Mouse (Mus musculus) heart, adult 9 months (tissue): Measurements from ENCODE around the gene Kat2a.

Experiments used
- DNase-seq, 2 experiments: peaks; one replicate each; pipeline ENCODE4 v3.0.0; 2022; ENCODE audit warnings: low spot score in 2 of 2

Gene Kat2a

DNA sequence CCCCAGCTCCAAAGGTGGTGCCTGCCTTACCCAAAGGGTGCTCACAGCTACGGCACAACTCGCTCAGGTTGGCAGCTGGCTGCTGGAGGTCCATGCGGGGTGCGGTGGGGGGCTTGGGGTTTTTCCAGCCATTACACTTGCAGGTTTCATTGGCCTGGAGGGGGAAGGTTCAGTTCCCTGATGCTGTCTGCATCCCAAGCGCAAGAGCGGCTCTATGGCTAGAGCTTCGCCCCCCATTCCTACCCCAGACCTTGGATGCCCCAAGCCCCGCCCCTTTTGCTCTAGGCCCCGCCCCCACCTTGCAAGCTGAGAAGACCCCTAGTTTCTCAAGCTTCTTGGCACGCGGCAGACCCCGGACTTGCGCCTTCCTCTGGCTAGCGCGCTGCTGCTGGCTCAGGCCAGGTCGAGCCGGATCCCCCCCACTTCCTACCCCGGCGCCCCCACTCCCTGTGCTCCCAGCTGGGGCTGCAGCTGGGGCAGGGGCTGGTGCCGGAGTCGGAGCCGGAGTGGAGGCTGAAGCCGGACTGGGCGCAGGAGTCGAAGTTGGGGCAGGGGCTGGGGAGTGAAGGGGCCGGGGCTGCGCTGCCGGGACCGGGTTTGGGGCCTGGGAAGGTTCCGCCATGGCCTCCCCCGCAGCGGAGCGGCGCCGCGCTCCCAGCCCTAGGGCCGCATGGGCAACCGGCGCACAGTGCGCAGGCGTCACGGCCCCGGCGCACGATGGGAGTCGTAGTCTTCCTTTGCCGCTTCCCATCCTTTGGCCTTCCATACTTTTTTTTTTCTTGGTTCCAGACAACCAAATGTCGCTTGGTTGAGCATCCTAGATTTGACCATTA is at the start of gene Kat2a:
TSS of gene Kat2a (minus strand) at position 683 of the 833 bp plus-strand sequence.
- DNase-seq = peak; percentile 84

DNA sequence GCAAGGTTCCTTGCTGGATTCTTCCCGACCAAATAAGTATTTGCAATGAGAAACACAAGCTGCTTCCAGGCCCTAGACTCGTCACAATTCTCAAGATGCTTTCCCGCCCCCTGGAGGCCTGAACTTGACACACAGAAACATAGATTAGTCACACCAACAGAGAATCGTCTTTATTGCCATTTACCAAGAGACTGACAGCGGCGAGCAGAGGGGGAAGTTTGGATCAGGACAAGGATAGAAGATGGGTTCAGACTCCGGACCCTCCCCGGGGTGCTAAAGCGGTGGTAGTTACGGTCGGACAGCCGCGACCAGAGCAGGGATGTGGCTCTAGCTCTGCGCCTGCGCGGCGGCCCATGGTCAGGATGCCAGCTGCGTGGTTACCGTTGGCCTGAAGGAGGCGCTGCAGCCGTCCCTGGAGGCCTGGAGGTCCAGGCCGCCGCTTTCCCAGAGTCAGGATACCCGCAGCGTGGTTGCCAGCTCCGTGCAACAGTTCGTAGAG is 49.3 kb upstream of the Kat2a start:
- DNase-seq = peak; percentile 86

DNA sequence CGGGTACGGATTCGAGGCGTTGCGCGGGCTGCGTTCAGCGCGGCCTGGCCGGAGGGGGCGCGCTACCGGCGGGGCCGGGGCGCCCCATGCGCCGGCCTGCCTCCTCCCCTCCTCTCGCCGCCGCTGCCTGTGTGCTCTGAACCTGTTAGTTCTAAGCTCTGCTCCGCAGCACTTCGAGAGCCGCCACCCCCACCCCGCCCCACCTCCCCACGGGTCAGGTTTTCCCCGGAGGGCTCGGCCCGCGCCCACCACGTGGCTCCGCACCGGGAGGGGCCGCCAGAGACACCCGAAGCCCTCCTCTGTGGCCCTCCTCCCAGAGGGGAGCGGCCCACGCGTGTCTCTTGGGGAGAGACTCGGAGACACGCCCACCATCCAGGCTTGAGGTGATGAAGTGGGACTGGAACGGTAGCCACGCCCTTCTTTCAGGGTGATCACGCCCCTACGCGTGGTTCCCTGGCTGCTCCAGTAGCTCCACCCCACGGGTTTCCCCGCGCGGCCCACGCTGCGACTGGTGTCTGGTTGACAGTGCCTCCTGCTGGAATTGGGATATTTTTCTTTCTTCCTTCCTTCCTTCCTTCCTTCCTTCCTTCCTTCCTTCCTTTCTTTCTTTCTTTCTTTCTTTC is 47.5 kb upstream of the Kat2a start, which contains the start of gene Kcnh4:
TSS of gene Kcnh4 (minus strand) at position 332 of the 623 bp plus-strand sequence.
- DNase-seq = no peak

DNA sequence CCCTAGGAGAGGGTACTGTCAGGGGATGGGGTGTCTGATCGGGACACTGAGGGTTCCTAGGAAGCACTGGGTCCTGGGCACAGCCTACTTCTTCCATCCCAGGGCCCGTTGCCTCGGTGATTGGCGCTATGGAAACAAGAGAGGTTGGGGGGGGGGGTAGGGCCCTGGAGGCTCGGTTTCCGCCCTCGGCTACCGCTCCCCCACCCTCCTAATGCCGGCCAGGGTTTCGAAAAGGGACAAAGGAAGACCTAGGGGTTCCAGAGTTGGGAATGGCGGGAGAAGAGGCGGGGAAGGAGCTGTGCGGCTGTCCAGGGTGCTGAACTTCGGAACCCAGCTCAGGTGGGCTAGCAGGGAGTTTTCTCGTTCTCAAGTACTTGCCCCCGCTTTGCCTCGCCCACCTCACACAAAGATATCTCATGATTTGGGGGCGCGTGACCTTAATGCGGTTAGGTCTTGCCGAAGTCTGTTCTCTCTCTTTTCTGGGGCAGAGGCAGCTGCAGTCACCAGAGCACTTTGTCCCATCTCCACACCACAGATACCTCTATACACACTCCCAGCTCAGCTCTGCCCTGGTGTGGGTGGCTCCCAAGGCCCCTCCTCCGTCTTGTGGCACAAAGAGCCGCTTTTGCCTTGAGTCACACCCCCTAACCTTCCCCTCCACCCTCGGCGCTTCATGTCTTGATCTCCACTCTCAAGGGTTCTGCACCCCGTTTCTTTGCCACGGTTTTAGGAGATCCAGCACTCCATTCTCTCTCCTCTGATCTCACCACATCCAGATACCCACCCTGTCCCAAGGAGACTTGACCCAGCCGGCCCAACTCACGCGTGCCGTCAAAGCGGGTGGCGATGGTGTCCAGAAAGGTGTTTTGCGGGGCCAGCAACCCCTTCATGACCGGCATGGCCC is 46.7 kb upstream of the Kat2a start:
- DNase-seq = no peak

DNA sequence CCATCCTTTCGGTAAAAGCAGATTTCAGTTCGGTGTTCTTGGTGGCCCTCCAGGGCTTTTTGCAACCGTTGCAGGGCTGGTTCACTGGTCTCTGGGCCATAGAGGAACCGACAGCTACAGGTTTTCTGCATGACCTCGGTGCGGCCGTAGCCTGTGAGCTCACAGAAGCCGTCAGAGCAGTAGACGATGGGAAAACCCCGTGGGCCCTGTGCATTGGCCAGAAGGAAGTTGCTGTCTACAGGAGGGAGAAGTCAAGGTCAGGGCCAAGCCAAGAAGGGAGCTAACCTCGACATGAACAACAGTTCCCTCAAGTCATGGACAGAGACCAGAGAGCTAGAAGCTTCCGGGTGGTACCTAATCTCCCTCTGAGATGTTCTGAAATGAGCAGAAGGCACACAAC is 45.3 kb upstream of the Kat2a start:
- DNase-seq = no peak

DNA sequence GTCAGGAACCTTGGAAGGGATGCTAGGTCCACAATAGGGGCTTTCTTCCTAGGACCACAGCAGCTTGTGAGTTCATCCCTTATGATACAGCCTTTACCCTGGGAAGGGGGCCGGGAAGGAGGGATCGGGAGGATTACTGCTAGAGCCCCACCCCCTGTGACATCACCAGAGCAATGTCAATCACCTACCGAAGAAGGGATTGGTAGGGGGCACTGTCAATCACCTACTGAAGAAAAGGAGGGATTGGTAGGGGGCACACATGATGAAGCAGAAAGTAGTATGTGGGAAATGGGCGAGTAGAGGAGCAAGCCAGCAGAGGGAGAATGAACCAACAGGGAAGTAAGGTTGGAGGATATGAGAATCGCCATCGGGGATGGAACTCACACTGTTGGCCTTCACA is 44.2 kb upstream of the Kat2a start:
- no peak for DNase-seq

DNA sequence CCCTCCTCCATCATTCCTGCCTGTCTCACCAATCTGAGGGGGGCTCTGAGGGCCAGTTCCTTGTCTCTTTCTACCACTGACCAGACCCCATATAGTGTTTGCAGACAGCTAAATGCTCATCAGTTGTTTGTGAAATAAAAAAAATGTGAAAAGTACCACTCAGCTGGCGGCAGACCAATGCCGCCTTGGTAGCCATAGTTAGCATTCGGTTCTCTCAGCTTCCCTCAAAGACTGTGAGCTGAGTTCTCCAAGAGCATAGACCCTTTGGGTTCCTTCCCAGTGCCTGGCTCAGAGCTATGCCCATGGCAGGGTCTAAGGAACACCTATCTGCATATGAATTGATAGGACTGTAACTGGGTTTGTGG is 42.4 kb upstream of the Kat2a start:
- no peak for DNase-seq

DNA sequence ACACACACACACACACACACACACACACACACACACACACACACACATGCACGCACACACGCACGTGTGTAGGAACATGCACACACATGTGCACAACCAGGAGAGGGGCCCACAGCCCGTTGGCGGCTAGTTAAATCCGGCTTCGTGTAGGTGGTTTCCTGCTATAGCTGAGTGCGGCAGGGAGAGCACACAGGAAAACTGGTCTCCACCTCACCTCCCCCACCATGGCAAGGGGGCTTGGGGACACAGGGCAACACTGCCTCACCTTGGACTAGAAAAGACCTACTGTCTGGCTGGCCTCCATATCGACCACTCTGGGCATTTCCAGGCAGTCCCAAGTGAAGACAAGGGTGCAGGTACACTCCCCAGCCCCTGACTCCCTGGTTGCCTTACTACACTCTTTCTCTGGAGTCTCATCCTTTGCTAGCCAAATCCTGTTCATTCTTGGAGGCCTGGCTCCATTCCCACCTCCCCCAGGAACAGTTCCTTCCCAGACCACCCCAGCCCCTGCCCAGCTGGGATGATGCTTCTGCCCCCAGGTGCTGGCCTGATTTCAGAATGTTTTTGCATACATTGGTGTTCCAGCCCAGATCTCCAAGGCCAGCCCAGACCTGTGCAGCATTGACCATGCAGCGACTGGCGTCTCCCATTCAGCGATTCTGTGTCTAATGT is 41.9 kb upstream of the Kat2a start:
- no peak for DNase-seq

DNA sequence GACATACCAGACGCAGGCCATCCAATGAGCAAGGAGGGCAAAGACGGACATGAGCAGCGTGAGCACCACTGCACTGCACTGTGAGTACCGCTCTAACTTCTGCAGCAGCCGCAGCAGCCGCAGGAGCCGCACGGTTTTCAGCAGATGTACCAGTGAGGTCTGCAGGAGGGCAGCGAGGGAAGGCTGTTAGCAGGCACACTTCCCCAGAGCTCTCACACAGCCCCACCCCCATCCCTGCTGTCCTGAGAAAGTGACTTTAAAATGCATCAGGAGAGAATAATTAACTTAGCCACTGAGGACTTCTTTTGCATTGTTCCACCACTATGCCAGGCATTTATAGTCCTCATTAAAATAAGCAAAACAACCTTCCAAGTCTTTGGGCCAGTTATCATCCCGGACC is 40.0 kb upstream of the Kat2a start:
- DNase-seq = no peak

DNA sequence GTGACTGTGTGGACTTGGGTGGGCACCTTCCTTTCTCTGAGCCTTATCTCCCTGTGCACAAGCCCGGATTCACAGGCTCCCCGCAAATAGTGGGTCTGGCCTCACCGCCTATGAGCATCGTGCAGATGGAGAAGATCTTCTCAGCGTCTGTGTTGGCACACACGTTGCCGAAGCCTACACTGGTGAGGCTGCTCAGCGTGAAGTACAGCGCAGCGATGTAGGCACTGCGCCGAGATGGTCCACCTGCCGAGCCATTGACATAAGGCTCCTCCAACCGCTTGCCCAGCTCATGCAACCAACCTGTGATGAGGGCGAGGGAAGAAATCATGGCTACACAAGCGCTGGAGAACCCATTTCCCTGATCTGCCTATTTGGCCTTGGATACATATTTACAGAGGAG is 37.9 kb upstream of the Kat2a start:
- no peak for DNase-seq

DNA sequence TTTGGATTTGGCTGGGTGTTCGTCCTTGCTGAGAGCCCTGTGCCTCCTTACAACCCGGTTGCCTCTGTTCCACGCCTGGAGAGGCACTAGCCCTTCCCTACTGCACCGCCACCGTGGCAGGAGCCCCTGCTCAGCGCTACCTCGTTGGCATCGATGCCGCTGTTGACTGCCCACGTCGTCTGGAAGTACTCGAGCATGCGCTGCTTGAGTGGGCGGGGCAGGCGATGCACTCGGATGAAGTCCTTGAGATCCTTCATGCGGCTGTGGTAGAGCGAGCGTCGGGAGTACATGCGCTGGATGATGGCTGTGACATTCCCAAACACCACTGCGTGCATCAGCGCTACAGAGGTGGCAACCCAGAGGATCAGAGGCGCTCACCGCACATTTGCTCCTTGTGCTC is 37.2 kb upstream of the Kat2a start:
- DNase-seq = no peak

DNA sequence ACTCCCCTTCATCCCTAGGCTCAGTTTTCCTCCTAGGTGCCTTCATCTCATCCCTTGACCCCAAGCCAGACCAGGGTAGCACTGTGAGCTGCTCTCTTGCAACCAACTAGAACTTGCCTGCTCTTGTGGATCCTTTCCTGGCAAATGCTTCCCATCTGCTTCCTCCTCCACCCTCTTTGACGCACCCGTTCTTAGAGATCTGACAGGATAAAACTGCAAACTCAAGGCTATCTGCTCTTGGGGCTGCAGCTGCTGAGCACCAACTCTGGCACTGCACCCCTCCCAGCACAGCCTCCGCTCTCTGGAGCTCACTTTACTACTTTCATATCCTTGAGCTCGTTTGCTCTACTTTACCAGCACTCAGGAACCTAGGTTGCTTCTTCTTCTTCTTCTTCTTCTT is 36.4 kb upstream of the Kat2a start:
- DNase-seq = no peak

DNA sequence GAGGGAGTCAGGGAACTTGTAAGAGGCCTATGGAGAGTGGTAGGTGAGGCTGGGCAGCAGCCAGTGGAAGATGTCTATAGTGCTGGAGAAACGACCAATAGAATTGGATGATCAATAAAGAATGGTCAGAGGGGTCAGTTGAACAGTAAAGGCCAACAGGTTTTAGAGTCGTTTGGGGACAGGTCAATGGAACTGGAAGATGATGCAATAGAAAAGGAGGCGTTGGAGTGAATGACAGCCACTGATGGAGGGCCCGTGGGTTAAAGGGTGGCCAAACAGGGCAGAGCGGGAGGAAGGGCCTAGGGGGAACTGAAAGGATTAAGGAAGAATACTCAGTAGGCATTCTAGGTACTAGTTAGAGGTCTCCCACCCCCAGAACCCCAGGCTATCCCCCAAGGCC is 34.8 kb upstream of the Kat2a start:
- no peak for DNase-seq

DNA sequence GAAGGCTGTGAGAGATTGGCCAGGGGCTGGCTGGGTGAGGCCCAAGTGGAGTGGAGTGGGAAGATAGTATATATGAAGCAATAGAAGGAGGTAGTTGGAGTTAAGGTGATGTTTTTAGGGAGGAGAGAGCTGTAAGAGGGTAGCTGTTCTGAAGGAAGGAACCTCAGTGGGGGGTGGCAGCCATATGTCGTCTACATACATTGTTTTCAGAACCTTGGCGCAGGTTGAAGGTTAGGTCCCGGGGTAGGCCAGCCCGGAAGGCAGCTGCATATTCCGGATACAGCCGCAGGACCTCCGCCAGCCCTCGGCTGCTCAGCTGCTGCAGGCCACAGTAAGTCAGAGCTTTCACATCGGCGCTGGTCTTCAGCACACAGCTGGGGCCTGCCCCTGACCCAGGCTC is 34.3 kb upstream of the Kat2a start:
- no peak for DNase-seq

DNA sequence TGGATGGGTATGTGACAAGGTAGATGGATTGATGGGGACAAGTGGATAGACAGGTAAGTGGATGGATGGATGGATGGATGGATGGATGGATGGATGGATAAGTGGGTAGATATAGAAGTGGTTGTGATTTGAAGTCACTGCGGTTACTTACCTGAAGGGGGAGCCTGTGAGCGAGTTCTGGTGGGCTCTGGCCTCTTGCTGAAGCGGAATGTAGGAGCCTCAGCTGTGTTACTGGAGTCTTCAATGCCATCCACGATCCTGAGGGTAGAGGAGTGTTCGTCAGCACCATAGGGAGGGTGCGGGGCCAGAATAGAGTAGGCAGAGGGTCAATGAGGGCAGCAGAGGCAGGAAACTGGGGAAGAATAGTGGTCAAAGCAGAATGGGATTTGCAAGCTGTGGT is 32.8 kb upstream of the Kat2a start:
- DNase-seq = no peak

DNA sequence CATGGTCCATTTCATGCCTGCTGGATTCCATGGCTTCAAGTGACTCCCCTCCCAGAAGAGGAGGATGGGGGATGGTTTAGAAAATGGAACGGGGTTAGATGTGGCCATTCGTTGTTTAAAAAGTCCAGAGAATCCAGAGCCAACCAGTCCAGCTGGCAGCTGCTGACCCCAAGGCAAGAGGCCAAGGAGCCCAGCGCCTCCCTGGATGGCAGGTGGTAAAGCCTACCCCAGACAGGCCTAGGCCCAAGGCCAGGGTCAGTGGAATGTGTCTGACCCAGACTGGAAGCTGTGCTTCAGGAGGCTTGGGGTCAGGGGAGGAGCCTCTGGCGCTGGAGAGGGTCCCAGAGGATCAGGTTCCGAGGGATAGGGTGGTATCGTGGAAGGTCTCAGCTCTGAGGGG is 29.1 kb upstream of the Kat2a start:
- DNase-seq = peak in 1 of 2 experiments; percentile 51

DNA sequence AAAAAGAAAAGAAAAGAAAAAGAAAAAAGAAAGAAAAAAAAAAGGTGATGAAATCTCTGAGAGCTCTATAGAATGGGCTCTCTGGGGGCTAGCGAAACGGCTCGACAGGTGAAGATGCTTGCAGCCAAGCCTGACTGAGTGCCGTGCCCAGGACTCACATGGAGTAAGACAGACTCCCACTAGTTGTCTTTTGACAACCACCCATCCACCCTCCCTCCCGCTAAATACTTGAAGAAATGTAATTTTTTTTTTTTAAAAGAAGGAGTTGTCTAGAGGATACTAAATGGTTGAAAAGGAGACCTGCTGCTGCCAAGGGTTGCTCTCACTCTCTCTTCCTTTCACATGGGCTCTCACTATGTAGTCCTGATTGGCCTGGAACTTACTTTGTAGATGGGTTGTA is 26.5 kb upstream of the Kat2a start:
- DNase-seq = no peak

DNA sequence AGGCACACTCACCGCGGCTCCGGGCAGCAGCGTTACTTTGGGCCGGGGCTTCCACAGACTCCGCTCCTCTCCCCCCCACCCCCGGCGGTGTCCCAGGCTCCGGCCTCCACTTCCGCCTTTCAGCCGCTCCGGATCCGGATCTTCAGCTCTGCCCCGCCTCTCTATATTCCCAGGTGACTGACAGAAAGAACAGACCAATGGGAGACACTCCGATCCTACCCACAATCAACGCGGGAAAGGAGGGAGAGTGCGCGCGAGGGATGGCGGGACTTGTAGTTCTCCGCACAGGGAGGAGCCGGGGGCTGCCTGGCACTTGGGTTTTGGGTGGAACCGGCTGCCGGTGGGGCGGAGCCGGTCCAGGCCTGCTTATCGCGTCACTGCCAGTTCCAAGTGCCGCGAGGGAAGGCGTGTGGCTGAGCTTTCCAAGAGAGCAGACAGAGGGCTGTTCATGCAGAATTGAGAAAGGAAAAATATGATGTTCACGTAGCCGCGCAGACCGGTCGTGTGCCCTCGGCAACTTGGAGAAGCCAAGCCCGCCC is 25.9 kb upstream of the Kat2a start, which contains the start of gene Rab5c:
TSS of gene Rab5c (minus strand) at position 150 of the 539 bp plus-strand sequence.
- peak; percentile 99 to 100 for DNase-seq

DNA sequence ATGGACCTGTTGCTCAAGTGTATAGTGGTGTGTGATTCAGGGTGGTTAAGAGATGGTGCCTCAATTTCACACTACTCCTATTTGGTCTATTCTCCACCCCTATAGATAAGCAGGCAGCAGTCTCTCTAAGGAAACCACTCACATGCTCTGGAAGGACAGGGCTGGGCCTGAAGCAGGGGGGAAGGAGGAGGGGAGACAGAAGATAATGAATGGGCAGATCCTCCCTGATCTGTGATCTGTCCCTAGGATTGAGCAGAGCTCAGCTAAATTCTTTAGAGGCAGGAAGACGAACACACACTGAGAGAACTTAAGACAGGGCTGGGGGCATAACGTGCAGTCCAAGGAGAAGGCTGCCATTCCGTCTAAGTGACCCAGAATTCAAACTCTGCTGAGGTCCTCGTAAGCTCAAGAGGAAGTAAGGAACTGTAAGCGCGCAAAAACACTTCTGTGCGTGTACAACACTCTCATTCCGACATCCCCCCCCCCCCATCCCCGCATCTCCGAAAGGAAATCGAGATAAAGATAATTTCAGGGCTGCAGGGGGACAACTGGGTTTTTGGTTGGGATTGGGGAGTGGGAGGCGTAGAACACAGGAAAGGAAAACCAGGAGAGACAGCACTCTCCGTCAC is 25.0 kb upstream of the Kat2a start:
- DNase-seq = no peak

DNA sequence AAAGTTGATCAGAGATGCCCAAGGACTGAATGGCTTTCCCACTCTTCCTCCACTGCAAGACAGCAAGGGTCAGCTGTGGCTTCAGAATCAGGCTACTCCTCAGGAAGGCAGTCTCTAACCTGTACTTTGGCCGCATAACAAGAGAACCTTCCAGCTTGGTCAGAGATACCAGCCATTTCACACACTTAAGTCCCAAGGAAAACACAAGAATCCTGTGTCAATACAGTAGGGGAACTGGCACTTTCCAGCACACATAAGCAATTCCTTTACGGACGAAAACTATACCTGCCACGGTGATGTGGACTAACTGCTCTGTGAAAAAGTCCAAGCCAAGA is 24.4 kb upstream of the Kat2a start:
- DNase-seq = no peak
